Mouse (Mus musculus): Measurements from ENCODE around the gene Laptm5.

DNA sequence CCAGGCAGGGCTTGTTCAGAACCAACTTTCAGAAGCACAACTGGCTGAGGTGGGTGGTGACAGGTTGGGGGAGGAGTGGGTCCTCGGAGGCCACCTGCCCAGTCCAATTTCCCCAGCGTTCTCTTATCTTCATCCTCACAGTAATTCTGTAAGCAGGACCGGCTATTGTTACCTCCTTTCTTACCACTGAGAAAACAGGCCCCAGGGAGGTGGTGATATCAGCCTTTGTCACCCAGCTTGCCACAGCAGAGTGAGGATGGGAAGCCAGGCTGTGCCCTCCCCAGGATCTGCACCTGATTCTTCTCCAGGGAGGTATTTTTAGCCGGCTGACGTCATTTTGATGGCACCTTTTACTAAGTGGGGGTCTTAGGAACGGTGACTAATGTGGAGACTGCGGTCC lies 7.9 kb upstream of the Laptm5 start:
- TF ChIP-seq POLR2A (IDR thresholded peaks at IDR 0.05; ENCODE audit: extremely low read depth, insufficient read depth, low read length) (no peak), CTCF (IDR thresholded peaks at IDR 0.05; ENCODE audit: low read depth, low read length) (no peak)

Measured in liver, adult 2 months (tissue).